Mouse (Mus musculus) kidney, postnatal 36 days (tissue): ENCODE measurements at regions not wholly inside any gene's neighbourhood (a gene's known extent, or its start where the extent isn't known, plus 50 kb on each side); places are given as distances from the start of the nearest gene placed in this dataset.
"Not testable (repeated sequence)": the region's sequence is repeated elsewhere in the genome, so short reads cannot be mapped to it uniquely, and the experiment has no call there.

ENCODE experiments used
- DNase-seq, 2 experiments: peaks; one replicate each; pipeline ENCODE4 v3.0.0; 2021 to 2022; ENCODE audit warnings: mixed read lengths in 2 of 2

- DNase-seq: not testable (repeated sequence)
These were observed 78.5 kb downstream of the 1700010I14Rik start for GRCm38 (mm10) chr17:9066633-9067032.

DNA sequence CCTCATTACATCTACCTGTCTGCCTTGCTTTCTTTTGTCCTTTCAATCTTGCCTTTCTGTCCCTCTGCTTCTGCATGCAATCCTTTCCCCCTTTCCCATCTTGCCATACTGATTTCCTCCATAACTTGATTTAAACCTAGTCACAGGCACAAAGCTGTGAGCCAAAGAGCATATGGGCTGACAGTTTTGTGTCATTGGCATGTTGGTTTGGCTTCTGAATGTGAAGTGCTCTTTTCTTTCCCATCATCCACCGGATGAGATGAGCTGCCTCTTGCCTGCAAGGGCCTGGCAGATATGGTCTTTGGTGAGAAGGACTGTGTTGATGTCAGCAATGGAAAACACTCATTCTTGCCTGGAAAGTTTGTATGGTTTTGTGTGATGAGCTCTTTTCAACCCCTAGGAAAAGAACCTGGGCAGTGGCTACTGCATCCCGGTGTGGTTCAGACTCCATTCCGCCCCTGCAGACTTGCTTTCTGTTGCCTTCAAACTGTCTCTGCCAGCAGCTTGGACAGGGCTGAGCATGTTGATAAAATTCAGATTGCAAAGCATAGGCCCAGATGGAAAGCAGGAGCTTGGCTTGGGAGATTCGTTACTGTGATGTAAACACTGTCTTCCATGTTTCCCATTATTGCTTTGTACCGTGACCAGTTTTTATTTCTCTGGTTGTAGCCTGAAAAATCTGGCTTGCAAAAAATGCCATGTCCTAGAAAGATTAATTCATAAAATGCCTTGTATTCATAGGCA, 80.9 kb downstream of the 1700010I14Rik start:
- DNase-seq: no peak

- no peak for DNase-seq
These were observed 95.5 kb downstream of the 1700010I14Rik start for GRCm38 (mm10) chr17:9083629-9084028.

DNA sequence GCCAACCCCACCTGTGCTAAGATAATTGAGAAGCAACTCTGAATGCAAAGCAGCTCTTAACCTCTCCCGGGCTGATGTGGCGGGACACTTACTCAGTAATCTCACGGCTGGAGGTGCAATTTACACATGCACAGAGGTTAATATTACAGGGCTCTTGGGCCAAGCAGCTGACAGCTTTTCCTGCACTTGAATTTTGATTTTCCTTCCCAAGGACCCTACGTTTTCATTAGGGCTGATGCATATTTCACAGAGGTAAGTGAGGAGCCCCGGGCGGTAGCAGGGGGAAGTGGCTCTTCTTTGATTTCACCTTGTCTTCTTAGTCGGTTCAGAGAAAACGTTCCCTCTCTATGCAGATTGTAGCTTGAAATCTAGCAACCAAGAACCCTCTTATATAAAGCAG, 139.7 kb downstream of the 1700010I14Rik start:
- no peak for DNase-seq

DNA sequence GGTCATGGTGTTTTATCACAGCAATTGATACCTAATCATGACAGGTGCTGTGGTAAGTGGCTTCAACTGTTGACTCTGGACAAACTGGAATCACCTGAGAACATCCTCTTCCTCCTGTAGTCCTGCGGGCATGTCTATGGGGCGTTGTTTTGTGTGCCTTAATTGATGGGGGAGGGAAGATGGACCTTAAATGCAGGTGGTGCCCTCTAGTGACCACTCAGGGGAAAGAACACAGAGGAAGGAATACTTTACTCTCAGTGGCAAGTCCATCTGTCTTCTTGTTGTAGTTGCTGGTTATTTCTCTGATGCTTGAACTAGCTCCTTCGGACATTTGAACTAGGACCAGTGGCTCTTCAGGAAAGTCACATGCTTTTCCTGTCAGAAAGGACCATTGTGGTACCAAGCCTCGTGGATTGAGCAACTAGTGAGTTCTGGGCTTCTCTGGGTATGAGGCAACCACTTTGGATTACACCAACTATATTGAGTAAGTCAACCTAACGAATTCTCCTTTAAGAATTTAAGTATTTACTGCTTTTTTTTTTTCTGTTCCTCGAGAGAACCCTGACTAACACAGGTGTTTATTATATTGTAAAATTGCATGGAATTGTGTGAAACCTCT, 157.6 kb downstream of the 1700010I14Rik start:
- peak in 1 of 2 experiments; percentile 6 for DNase-seq

DNA sequence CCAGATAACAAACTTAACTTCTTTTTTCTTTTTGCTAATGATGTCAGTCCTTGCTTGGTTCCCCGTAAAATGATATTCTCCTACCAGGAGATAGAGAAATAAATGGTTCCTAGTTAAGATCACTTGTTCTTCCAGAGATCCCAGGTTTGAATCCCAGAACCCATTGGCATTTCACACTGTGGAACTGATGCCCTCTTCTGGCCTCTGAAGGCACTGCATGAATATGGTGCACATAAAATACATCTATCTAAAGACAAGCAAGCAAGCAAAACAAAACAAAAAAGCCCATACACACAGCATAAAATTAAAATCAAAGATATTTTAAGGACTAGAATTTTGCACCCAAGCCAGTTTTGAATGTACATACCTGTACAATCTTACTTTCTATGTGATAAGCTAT, 162.5 kb downstream of the 1700010I14Rik start:
- DNase-seq: peak in 1 of 2 experiments; percentile 28

DNA sequence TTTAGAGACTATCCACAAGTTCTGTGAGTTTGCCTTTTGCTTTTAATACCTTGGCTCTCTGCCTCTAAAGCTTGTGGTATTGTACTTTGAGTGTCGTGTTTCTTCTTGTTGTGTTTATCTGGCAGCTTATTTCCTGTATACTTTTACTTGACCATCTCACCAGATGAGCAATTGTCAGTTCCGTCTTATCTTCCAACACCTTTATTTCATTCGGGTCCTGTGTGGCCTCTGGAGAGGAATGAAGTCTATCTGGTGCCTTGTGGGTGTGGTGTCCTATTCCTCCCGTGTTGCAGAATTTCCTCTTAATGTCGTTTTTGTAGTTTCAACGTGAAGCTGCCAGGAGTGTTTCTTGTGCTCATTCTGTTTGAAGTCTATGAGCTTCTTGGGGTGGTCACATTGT, 174.0 kb downstream of the 1700010I14Rik start:
- DNase-seq: no peak

- no peak for DNase-seq
These were observed 174.5 kb downstream of the 1700010I14Rik start for GRCm38 (mm10) chr17:9162676-9163075.

GRCm38 (mm10) chr17:9163285-9163684, 175.2 kb downstream of the 1700010I14Rik start:
- no peak for DNase-seq

DNA sequence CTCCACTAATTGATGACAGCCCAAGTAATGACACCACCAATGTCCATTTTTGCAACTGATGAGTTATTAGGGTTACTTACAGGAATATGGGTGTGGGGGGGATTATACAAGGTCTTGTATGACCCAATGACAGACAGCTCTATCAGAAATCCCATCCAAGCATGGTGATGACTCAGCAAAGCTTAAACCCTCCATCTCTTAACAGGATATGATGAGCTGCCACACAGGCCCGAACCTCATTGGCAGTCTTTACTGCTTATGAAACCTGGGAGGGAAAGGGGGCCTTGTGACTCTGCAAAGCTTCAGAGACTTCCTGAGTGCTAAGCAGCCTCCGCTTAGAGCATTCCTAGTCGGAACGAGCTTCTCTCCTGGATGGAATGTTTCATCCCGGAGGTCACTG, 176.4 kb downstream of the 1700010I14Rik start:
- no peak for DNase-seq

DNA sequence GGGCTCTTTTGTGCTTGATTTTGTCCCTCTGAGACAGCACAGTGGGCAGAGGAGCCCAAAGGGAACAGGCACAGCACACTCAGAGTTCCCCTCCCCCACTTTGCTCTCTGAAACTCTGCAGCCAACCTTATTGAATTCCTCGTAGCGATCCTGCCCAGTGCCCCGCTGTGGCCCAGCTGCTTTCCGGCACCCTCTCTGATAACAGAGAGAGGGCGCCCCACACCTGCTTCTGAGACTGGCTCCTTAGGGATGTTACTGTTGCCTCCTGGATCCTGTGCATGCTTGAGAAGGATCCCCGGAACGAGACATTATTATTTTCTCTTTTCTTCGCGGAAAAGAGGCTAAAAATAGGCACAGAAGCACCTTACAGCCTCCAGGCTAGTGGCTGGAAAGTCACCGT, 179.0 kb downstream of the 1700010I14Rik start:
- DNase-seq: peak; percentile 21 to 61

DNA sequence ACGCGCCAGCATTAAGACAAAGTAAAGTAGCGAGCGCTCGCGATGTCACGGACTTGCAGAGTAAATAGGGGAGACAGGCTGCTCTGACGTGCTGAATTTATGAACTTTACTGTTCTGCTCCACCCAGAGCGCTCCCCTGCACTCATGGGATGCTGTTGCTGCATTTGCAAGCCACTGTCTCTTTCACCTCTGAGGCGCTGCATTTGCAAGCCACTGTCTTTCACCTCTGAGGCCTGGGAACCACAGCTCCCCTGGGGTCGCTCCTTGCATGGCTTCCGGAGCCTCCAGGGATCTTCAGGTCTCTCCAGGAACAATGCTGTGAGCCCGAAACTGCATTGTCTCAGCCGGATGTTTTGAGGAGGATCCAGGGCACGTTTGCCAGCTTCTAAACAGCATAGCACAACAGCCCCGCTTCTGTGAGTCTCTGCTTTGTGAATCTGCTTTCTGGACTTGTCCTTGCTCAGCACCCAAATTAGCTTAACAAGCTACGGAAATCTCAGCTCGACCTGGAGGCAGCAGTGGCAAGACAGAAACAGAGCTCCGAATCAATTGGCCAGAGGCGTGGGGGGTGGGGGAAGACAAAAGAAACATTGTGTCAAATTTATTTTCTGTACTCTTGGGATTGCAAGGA, 179.6 kb downstream of the 1700010I14Rik start:
- DNase-seq: peak in 1 of 2 experiments; percentile 7

- peak; percentile 39 to 84 for DNase-seq
These were observed 180.3 kb downstream of the 1700010I14Rik start for GRCm38 (mm10) chr17:9168411-9168810.

DNA sequence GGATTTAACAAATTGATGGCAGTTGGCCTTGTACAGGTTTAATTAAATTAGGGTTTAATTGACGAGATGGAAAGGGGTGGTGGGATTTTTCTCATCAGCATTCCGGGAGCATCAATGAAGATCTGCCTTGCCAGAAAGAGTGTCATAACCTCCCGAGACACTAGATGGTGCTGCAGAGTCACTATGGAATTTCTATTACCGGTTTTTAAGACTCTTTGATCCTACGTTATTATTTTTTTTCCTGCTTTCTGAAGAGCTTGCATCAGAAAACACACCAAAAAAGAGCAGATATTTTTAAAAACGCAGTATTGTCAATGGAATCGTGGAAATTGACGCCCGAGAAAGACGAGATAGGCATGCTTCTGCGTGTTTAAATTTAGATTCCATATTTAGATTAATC, 181.2 kb downstream of the 1700010I14Rik start:
- peak; percentile 35 to 78 for DNase-seq

DNA sequence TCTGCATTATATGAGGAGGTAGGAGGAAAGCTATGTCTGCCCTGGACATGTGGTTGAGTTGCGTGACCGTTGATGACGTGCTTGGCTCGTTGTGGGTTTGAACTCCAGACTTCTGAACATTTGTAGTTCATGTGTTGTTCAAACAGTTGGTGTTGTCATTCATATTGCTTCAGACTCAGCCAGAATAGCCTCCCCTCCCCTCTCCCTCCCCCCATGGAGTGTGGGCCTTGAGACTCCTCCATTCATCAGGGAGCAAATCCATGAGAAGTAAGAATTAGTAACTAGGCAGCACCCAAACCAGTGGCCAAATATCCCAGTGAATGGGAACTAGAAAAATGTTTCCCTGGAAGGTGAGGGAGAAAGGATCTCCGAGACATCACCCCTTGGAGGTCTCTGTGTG, 209.0 kb downstream of the 1700010I14Rik start:
- DNase-seq: no peak

DNA sequence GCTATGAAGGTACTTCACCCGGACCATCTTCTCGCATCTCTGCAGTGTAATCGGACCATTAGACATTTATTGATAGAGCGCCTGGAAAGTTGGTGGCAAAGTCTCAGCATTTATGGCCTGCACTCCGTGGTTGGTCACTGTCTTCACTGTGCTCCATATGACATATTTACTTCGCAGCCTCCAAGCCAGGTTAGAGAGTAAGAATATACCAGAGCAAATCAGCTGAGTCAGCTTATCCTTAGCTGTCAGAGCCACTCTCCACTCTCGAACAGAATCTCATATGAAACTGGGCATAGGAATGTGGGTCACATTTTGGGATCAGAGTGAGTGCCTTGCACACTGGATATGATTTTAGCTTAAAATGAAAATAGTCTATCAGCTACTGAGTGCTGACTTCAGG, 212.3 kb downstream of the 1700010I14Rik start:
- DNase-seq: no peak

- DNase-seq: no peak
These were observed 214.4 kb downstream of the 1700010I14Rik start for GRCm38 (mm10) chr17:9202496-9202895.

DNA sequence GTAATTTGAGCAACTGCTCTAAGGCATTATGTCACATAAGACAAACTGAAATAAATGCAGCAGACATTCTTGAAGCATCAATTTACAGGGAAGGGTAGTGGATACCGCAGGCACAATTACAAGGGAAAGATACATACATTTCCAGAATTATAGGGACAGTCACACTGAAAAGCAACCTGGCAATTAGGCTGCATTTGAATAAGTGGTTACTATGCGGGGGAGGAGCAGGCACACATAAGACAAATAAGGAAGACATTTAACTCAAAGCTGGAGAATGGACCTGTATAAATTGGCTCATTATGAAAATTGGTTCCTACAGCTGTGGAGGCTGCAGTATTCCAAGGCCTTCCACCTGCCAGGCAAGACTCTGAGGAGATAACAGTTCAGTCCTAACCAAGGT, 211.2 kb upstream of the Gm17728 start:
- no peak for DNase-seq

GRCm38 (mm10) chr17:9223097-9223496, 198.8 kb upstream of the Gm17728 start:
- DNase-seq: no peak

DNA sequence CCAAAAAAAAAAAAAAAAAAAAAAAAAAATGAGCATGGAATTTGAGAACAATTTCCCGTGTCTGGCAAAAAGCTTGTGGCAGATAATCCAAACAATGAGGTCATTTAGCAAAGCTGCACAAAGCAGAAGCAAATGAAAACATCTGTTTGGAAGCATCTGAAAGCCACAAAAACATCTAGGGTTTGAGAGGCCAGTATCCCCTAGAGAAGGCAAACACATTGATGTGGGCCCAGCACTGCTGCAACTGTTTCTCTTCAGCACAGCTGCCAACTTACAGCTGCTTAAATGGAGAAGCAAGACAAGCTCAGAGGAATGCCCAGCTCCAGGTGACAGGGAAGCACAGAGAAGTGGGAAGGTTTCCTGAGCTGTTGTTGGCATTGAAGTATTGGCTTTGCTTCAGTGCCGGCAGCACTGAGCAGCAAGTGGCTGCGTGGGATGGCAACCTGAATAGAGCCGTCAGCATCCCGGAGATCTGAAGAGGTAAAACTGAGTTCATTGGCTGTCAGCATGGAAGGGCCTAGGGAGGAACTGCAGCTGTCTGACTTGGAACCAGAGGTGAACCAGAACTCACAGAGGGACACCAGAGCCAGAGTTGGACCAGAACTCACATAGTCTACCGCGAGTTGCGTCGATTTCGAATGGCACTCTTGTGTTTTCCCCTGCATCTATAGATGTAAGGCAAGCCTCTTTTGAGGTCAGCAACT, 193.8 kb upstream of the Gm17728 start:
- DNase-seq: no peak

GRCm38 (mm10) chr17:9235141-9235571, 186.7 kb upstream of the Gm17728 start:
- DNase-seq: no peak

DNA sequence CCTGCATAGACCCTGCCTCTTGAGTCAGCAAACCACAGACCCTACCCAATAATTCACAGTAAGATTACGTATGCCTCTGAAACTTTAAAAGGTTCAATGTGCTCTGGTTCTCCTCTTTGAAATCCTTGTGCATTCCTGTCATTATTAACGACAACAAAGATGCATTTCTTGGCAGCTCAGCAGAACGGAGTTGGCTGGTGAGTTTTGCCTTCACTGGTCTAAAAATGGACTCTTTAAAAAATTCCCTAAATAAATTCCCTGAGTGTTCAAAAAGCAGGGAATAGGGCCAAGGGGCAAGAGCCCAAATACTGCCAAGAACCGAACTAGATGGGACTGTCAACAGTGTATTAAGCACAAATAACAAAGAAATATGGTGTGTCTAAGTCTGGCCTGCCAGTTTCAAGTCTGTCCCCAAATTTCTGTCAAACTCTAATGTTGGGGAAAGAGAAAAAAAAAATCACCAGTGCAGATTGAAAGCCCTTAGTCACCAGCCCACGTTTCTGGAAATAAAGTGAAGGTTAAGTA, 163.2 kb upstream of the Gm17728 start:
- DNase-seq: no peak

DNA sequence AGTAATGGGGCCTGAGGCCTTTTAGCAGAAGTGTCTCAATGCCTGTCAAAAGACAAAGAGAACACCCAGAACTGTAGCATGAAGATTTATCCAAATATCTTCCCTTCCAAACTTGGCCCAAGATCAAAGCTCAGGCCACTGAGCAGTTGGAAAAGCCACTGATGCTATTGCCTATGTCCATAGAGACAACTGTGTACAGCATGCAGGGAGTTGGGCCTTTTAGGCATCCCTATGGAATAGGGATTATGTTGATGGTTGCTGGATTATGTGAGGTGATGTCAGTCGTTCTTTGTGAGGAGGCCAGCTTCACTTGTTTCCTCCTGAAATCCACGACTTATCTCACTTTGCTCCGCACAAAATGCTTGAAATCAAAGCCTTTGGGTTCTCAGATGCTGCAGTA, 153.1 kb upstream of the Gm17728 start:
- DNase-seq: no peak
